Mouse (Mus musculus) liver (tissue): Measurements from ENCODE around the gene Carns1.
"Not testable (repeated sequence)": the region's sequence is repeated elsewhere in the genome, so short reads cannot be mapped to it uniquely, and the experiment has no call there.

ENCODE experiments used
- DNase-seq: peaks from one replicate; pipeline ENCODE4 v3.0.0-alpha.2; 2020; ENCODE audit warnings: mixed read lengths

The Carns1 gene

DNA sequence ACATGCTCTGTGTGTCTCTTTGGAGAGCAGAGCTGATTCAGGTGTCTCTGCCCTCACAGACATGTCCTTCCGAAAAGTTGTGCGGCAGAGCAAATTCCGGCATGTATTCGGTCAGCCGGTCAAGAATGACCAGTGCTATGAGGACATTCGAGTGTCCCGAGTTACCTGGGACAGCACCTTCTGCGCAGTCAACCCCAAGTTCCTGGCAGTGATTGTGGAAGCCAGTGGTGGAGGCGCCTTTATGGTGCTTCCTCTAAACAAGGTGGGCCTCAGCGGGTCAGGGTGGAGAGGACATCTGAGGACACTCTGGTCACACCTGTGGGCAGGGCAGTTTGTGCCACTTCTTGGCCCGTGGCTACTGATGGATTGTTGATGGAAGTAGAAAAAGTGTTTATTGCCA lies 26.0 kb downstream of the Carns1 start:
- DNase-seq, result no peak

DNA sequence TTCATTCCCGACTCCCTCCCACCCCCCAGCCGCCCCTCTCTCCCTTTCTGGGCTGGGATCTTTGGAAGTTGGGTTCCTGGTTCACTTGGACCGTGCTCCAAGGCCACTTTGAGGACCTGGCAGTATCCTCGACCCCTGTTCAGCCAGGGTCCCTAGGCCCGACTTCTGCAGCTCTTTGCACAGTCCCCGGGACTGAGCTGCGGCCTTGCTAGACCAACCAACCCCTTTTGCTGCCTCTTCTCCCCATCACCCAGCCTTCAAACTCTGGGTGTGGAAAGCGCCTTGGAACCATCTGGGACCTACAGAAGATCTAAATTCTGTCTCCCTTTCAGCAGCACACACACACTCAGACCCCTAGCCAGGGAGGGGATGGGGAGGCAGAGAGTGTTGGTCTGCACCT lies 26.5 kb downstream of the Carns1 start:
- no peak for DNase-seq

DNA sequence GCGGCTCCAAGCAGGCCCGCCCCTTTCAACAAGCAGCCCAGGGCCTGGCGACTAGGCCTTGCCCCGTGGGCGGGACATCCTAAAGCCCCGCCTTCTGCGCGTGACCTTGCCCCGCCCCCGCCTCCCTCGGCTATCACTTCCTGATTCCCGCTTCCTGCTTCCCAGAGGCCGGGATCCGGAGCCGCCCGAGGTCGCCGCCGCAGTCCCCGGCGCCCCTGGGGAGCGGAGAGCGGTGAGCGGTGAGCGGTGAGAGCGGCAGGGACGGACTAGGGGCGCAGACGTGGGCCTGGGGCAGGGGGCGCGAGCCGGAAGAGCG lies 26.8 kb downstream of the Carns1 start, which contains the start of gene Coro1b:
TSS of gene Coro1b (plus strand) at position 129 of the 316 bp plus-strand sequence.
- peak; percentile 97 for DNase-seq

- DNase-seq, result no peak
Observed at GRCm38 (mm10) chr19:4147782-4148490, 27.3 kb downstream of the Carns1 start.

- no peak for DNase-seq
Observed at GRCm38 (mm10) chr19:4147022-4147405, 28.3 kb downstream of the Carns1 start.

- DNase-seq, result no peak
Observed at GRCm38 (mm10) chr19:4146366-4147021, 28.8 kb downstream of the Carns1 start.

- DNase-seq, result no peak
Observed at GRCm38 (mm10) chr19:4145936-4146335, 29.3 kb downstream of the Carns1 start.

- no peak for DNase-seq
Observed at GRCm38 (mm10) chr19:4144550-4145498, 30.5 kb downstream of the Carns1 start.

DNA sequence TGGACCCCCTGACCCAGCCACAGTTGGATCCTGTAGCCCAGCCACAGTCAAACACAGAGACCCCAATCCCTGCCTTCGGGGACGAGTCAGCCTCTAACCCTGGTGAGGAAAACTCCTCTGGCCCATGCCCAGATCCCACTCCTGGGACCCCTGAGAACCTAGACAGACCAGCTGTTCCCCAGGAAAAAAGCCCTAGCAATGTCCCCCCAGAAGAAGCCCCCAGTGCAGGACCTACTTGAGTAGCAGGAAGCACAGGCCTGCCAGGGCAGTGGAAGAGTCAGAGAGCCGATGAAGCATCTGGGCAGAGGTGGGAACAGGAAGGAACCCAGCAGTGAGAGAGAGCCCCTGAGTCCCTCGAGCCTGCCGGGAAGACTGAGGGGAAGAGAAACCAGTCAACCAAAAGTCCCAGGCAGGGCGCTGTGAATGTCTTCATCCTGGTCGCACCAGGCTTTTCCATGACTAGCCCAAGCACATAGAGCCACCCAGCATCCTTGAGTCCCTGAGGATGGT lies 31.5 kb downstream of the Carns1 start, which contains the start of gene Cabp4:
TSS of gene Cabp4 (minus strand) at position 275 of the 510 bp plus-strand sequence.
- no peak for DNase-seq

GRCm38 (mm10) chr19:4142416-4143173 lies 32.7 kb downstream of the Carns1 start:
- no peak for DNase-seq

DNA sequence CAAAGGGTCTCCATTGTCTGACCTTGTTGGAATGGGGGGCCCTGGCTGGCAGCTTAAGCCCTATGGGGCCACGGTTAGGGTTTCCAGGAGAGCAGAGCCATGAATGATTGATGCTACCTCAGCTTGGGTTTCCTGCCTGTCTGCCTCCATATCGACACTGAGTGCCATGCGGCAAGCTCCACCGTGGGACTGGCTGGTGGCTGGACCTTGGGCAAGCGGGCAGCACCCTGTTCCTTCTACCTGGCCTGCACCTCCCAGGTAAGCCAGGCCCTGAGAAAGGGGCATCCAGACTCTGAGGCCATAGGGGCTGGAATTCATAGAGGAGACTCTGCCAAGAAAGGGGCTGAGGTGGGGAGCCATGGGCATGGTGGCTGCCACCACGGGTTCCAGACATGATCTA lies 35.1 kb downstream of the Carns1 start:
- DNase-seq, result no peak

DNA sequence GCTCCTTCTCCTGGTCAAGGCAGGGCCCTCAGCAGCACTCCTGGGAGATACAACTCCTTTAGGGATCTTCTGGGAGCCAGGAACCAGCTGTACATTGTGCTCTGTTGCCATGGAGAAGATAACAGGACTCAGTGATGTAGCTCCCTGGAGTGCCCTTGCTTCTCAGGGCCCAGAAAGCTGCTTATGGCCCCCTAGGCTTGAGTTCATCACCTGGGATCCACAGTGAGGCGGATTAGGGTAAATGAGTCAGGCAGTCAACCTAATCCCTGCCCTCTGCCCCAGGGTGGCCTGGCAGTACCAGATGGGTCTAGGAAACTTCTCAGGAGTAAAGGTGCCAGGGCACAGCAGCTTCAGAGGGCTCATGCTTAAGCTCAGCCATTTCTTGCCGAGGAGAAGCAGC lies 35.8 kb downstream of the Carns1 start, which contains the start of gene Gpr152:
TSS of gene Gpr152 (plus strand) at position 342 of the 400 bp plus-strand sequence.
- no peak for DNase-seq

DNA sequence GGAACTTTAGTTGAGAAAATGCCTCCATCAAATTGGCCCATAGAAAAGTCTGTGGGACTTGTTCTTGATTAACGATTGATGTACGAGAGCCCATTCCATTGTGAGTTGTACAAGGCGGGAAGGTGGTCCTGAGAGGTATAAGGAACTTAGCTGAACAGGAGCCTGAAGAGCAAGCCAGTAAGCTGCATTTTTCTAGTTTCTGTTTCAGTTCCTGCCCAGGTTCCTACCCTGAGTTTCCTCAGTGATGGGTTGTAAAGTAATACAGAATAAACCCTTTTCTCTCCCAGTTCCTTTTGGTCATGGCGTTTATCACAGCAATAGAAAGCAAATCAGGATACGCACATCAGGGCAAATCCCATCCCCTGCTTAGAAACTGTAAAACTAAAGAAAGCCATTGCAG lies 37.4 kb downstream of the Carns1 start:
- DNase-seq, result no peak

- no peak for DNase-seq
Observed at GRCm38 (mm10) chr19:4136463-4136862, 38.8 kb downstream of the Carns1 start.

DNA sequence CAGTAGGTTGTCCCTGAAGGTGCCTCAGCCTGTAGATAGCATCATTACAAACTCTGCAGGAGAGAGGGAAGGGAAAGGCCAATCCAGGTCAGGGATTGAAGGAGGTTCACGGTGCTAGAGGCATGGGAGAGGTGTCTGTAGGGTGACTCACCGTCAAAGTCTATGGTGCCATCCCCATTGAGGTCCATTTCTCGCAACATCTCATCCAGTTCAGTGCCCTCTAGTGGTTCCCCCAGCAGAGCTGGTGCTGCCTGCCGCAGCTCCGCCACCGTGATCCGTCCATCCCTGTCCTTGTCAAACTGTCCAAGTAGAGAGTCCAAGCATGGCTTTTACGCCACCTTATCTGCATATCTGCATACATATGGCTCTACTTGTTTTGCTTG lies 39.3 kb downstream of the Carns1 start:
- not testable (repeated sequence) for DNase-seq

DNA sequence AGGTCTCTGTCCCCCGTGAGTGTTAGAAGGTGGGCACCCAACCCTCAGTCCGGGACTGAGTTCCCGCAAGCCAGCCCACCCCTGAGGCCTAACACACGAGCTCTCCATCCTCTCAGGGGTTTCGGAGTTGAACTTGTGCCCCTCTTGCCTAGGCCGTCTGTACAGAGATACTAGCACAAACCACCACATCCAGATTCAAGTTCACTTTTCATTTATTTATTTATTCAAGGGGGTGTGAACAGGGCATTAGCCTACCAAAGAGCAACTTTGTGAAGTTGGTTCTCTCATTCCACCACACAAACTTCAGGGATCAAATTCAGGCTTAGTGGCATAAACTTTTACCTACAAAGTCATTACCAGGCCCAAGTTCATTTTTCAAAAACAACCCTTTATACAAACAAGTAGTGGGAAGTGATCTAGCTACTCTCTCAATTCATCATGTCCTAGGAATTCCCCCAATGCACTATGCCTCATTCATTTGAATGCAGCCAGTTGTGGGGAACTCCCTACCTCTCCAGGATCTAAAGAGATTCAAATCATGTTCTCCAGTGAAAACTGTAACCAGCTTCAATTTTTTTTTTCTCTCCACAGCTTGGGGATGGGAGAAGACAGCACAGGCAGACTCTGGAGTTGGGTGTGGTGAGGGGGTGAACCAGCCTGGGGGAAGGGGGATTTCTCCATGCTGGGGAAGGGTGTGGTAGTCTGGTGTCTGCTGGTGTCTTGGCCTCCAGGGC lies 39.9 kb downstream of the Carns1 start:
- DNase-seq, result not testable (repeated sequence)

DNA sequence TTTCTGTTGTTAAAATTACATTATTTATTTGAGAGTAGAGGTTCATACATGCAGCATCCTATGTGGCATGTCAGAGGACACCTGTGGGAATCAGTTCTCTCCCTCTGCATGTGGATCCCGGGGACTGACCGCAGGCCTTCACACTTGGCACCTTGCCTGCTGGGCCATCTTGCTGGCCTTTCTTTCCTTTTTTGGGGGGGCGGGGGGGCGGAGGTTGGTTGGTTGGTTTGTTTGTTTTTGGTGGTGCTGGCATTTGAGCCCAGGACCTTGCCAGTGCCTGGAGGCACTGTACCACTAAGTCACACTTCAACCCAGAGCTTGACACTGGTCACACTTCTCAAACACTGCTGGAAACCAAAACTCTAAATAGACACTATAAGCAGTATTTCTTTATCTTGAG lies 40.9 kb downstream of the Carns1 start:
- DNase-seq, result no peak

DNA sequence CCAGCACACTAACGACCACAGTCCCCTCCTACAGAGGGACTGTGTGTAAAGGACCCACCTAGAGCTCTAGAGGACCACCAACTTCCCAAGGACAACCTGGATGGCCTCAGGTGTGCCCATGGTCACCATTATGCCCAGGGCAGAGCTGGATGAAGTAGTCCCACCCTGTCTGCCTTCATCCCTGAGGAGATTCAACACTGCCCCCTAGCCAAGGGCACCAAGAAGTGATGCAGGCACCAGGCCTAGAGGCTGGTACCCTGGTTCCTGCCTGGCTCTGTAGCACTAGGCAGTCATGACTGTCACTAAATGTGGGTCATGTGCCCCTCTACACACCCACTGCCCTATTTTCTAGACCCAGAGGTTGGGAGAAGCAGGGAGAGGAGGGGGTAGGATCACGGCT lies 43.5 kb downstream of the Carns1 start:
- DNase-seq, result peak; percentile 63

GRCm38 (mm10) chr19:4131075-4131474 lies 44.2 kb downstream of the Carns1 start:
- DNase-seq, result peak; percentile 83

- no peak for DNase-seq
Observed at GRCm38 (mm10) chr19:4130106-4130505, 45.2 kb downstream of the Carns1 start.

DNA sequence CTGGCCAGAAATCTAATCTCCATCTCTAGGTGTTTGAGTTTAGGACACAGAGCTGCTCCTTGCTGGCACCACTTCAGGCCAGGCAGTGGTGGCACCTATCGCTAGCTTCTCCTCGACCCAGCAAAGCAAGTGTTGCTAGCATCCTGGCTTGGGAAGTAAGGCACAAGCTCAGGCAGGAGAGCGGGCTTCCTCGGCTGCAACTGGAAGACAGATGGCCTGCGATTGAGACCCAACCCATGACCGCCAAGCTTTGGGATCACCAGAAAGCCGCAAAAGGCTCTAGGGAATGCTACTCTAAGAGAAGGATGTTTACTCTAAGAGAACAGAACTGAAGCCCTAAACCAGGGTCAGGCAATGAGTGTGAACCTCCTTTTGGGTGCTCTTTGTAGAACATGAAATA lies 45.8 kb downstream of the Carns1 start:
- DNase-seq, result no peak
